Mouse (Mus musculus) intestine, embryonic 15.5 days (tissue): ENCODE results near the gene Cuedc1. TPM values are rescaled to one million over a fixed set of nuclear protein-coding genes. Genes with fewer than 3 reads are reported as not detected.

Source experiments
- ATAC-seq: fragments of 200-750 bp; cut with Nextera tagmentation; 2 replicates; pipeline ENCODE4 v1.8.0; 2017; ENCODE audit warnings: moderate TSS enrichment, moderate library complexity
- H3K27ac ChIP-seq: fragments of 300-500 bp; sonication (generic); 2 replicates; pipeline ENCODE4 v1.5.1; 2015; ENCODE audit warnings: mild to moderate bottlenecking, inconsistent platforms
- H3K27me3 ChIP-seq: fragments of 300-500 bp; sonication (generic); replicated peaks from 2 replicates; pipeline ENCODE4 v1.6.1; 2015; ENCODE audit warnings: inconsistent platforms
- H3K36me3 ChIP-seq: fragments of 300-500 bp; sonication (generic); 2 replicates; pipeline ENCODE4 v1.6.1; 2015; ENCODE audit warnings: inconsistent platforms
- H3K4me1 ChIP-seq: fragments of 300-500 bp; sonication (generic); replicated peaks from 2 replicates; pipeline ENCODE4 v1.6.1; 2015; ENCODE audit warnings: inconsistent platforms
- H3K4me2 ChIP-seq: fragments of 300-500 bp; sonication (generic); replicated peaks from 2 replicates; pipeline ENCODE4 v1.6.1; 2015; ENCODE audit warnings: mild to moderate bottlenecking, inconsistent platforms
- H3K4me3 ChIP-seq: fragments of 300-500 bp; sonication (generic); replicated peaks from 2 replicates; pipeline ENCODE4 v1.5.1; 2015; ENCODE audit warnings: inconsistent platforms
- H3K9ac ChIP-seq: fragments of 300-500 bp; sonication (generic); 2 replicates; pipeline ENCODE4 v1.6.1; 2015; ENCODE audit warnings: inconsistent platforms
- H3K9me3 ChIP-seq: fragments of 300-500 bp; sonication (generic); 2 replicates; pipeline ENCODE4 v1.6.1; 2016; ENCODE audit warnings: inconsistent platforms
- WGBS: fragments of 180-500 bp; shearing (Covaris S2); methylation state at CpG from one replicate; pipeline ENCODE4 v1.1.7; 2015; 5-methylcytosine and 5-hydroxymethylcytosine counted together
- polyA plus RNA-seq: library from polyadenylated mRNA; unstranded; fragments of >200 nt; fragmentation: Nextera tagmentation; extraction: Ambion mirVana; gene quantifications from 2 replicates; pipeline ENCODE4 v1.2.1, GENCODE M21; 2015

Gene Cuedc1
- polyA plus RNA-seq, 1 experiment from 2014 or later: 14.2 TPM

DNA sequence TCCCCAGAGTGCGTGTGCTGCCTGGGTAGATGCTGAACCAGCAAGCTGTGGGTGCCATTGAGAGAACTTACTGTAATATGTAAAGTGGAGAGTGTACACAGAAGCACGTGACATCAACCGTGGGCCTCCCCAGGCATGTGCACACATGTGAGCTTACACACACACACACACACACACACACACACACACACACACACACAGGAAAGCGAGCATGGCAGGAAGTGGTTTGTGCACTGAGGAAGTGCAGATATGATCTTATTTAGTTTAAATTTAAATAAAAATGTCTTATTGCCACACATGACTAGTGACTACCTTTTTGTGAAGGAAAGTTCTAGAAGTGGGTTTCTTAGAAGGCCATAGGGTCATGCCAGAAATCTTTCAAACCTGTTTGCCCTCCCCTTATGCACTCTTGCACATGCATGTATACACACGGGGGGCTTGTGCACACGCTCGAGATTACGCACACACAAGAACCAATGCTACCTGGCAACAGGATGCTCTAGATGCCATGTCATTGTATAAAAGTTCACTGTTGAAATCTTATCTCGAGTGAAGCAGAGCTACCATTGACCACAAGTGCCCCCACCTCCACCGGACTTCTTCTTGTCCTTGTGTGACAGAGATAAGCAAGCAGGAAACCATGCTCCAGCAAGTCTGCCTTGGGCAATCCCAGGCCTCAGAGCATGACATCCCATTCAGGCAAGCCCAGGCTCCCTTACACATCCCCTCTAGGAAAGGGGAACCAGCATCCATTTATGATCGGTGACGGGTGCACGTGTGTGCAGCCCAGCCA lies 47.6 kb downstream of the Cuedc1 start:
- Histone ChIP-seq H3K27ac (no peak overlapping the region), H3K4me1 (peaks cover 37% of the 10 kb centered on the region), H3K4me2 (no peak overlapping the region), H3K9me3 (no peaks in the 10 kb centered on the region), H3K9ac (no peak overlapping the region), H3K4me3 (no peak overlapping the region), H3K36me3 (no peaks in the 10 kb centered on the region), H3K27me3 (no peaks in the 10 kb centered on the region)
- no peak for ATAC-seq
- WGBS: 72% methylated on average over 13 of the region's 13 CpGs

DNA sequence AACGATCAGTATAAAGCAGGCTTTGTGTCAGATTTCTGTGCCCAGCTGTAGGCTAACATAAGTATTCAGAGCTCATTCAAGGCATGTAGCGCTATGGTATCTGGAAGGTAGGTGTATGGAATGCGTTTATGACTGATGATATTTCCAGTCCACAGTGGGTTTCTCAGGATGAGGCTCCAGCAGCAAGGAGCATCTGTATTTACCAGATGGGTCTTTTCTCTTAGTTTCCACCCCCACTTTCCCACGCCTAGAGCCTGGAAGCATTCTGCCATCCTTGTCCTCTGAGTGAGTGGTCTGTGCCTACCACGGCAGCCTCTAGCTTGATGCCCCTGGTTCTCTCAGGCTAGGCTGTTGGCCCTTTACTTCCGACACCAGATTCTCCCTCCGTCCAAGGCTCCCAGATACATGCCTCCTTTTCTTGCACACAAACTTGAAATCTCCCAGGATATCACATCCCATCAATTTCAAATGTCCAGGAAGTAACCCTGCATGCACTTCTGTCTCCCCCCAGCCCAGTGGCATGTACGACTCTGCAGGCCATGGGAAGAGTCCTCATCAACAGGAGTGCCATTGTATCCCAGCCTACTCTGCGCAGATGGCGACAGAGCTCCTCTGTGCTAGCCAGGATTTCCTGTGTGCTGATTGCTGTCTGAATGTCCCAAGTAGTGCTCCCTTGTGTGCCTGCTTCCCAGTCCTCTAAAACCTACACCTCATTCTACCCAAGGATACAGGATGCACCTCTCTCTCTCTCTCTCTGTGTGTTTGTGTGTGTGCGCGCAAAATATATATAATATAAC lies 48.6 kb downstream of the Cuedc1 start:
- Histone ChIP-seq H3K4me2 (no peak overlapping the region), H3K27ac (peak overlapping the region; percentile 45; the same call in 1 of the 2 replicates), H3K9ac (no peak overlapping the region), H3K4me1 (peaks cover 37% of the 10 kb centered on the region), H3K36me3 (no peaks in the 10 kb centered on the region), H3K27me3 (no peaks in the 10 kb centered on the region), H3K4me3 (no peak overlapping the region), H3K9me3 (no peaks in the 10 kb centered on the region)
- WGBS: 70% methylated on average over 12 of the region's 12 CpGs
- no peak for ATAC-seq

DNA sequence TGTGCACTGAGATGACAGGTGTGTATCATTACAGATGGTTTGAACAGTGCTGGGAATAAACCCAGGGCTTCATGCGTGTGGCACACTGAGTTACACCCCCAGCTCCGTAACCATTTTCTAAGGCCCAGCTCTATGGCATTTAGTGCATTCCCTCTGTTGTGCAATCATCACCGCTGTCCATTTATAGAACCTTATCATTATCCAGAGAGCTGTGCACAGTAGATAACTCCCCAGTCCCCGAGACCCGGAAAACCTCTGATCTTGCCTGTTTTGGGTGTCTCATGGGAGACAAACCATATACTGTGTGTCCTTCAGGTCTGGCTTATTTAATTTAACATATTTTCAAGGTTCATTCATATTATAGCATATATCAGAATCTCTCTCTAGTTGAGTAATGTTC lies 49.5 kb downstream of the Cuedc1 start:
- WGBS: 75% methylated on average over 5 of the region's 5 CpGs
- no peak overlapping the region for H3K4me3 ChIP-seq

DNA sequence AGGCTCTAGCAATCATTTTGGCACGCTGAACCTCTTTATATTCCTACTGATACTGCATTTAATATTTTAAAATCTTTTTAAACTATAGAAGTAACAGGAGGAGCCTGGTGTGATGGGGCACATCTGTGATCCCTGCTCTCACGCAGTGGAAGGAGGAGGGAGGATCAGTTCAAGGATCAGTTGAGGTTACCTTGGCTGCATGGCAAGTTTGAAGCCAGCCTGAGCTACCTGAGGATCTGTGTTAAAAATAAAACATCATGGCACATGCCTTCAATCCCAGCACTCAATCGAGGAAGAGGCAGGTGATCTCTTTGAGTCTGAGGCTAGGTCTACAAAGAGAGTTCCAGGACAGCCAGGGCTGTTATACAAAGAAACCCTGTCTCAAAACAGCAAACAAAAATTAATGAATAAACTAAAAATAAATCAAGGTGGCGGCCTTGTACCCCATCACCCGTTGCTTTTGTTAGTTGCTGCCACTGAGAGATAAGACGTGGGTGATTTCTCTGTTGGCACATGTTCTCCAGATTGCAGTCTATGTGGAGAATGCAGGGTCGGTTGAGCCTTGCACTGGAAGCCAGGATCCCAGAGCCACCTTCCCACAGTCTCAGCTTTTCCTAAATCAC lies 50.3 kb downstream of the Cuedc1 start:
- Histone ChIP-seq H3K4me1 (peaks cover 45% of the 10 kb centered on the region), H3K4me3 (no peak overlapping the region), H3K4me2 (peak overlapping the region; percentile 9), H3K27ac (peak overlapping the region; percentile 67), H3K9ac (no peak overlapping the region), H3K36me3 (no peaks in the 10 kb centered on the region), H3K9me3 (no peaks in the 10 kb centered on the region), H3K27me3 (no peaks in the 10 kb centered on the region)
- WGBS: 48% methylated on average over 7 of the region's 7 CpGs
- ATAC-seq: no peak

More for the DNA sequence above, 49.5 kb downstream of the Cuedc1 start:
- H3K27ac ChIP-seq: no peak overlapping the region
- ATAC-seq: no peak
- no peak overlapping the region for H3K9ac ChIP-seq
- H3K4me2 ChIP-seq: no peak overlapping the region
- no peaks in the 10 kb centered on the region for H3K9me3 ChIP-seq
- H3K27me3 ChIP-seq: no peaks in the 10 kb centered on the region
- H3K36me3 ChIP-seq: no peaks in the 10 kb centered on the region
- H3K4me1 ChIP-seq: peaks cover 40% of the 10 kb centered on the region

DNA sequence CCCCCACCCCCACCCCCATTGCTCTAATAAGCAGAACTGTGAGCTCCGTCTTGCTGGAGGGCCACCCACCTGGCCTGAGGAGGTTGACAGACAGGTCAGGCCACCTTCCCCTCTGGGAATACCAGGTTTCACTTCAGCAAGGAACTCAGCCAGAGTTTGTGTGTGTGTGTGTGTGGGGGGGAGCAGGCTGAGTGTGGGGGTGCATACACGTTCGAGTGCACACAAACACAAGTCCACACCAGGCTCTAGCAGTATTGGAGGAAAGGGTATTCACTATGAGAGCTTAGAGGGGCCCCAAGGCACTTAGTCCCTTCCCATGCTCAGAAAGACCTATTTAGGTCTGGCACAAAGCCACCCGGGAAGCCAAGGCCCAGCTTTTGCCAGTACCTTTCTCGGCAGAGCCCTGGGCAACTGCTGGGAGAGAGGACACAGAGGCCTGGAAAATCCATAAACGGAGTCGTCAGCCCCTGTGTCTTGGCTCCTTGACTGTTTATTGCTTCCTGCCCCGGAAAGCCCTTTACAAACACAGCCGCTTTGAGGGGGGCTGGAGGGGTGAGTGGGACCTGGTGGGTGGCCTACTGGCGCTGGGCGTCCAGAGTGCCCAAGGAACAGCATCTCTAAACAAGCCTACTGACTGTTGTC lies 50.9 kb downstream of the Cuedc1 start:
- no peak overlapping the region for H3K4me3 ChIP-seq
- H3K4me2 ChIP-seq: peak overlapping the region; percentile 9
- peak overlapping the region; percentile 67 for H3K27ac ChIP-seq
- no peaks in the 10 kb centered on the region for H3K9me3 ChIP-seq
- no peaks in the 10 kb centered on the region for H3K36me3 ChIP-seq
- no peaks in the 10 kb centered on the region for H3K27me3 ChIP-seq
- H3K9ac ChIP-seq: no peak overlapping the region
- ATAC-seq: peak; percentile 30
- H3K4me1 ChIP-seq: peaks cover 51% of the 10 kb centered on the region
- 14% methylated on average over 11 of the region's 11 CpGs for WGBS

- ATAC-seq: peak; percentile 65
- H3K4me1 ChIP-seq: peaks cover 71% of the 10 kb centered on the region
These were observed 53.7 kb downstream of the Cuedc1 start for GRCm38 (mm10) chr11:88151379-88152155.

GRCm38 (mm10) chr11:88153880-88154279 lies 56.0 kb downstream of the Cuedc1 start:
- WGBS: 24% methylated on average over 5 of the region's 5 CpGs
- Histone ChIP-seq H3K36me3 (no peaks in the 10 kb centered on the region), H3K4me3 (no peak overlapping the region), H3K27me3 (no peaks in the 10 kb centered on the region), H3K9ac (no peak overlapping the region), H3K4me2 (no peak overlapping the region), H3K27ac (peak overlapping the region; percentile 85), H3K4me1 (peaks cover 67% of the 10 kb centered on the region), H3K9me3 (no peaks in the 10 kb centered on the region)
- ATAC-seq: peak; percentile 14; the same call in 1 of the 2 replicates

More at GRCm38 (mm10) chr11:88151379-88152155, 53.7 kb downstream of the Cuedc1 start:
- H3K9me3 ChIP-seq: no peaks in the 10 kb centered on the region
- H3K36me3 ChIP-seq: no peaks in the 10 kb centered on the region
- H3K27ac ChIP-seq: peak overlapping the region; percentile 83
- H3K27me3 ChIP-seq: no peaks in the 10 kb centered on the region
- WGBS: 30% methylated on average over 7 of the region's 7 CpGs
- H3K4me3 ChIP-seq: no peak overlapping the region
- H3K4me2 ChIP-seq: 0 out of 2 replicates have a peak overlapping the region, but pooled peaks have one; percentile 7
- no peak overlapping the region for H3K9ac ChIP-seq

DNA sequence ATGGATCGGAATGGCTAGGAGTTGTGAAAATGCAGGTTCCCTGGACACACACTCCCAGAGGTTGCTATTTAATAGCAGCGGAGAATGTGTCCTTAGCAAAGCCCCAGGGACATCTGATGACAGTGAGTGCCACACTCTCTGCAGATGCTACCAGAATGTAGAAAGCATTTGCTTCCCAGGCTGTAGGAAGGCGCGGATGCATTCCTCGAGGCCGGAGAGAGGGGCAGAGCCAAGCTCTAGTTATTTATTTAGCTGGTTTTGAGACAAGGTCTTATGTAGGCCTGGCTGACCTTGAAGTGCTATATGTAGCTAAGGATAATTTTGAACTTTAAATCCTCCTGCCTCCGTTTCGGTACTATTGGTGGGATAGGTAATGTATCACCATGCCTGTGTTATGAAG lies 56.6 kb downstream of the Cuedc1 start:
- ATAC-seq: no peak
- Histone ChIP-seq H3K4me2 (no peak overlapping the region), H3K9ac (no peak overlapping the region), H3K27ac (peak overlapping the region; percentile 85), H3K4me3 (no peak overlapping the region), H3K9me3 (no peaks in the 10 kb centered on the region), H3K27me3 (no peaks in the 10 kb centered on the region), H3K4me1 (peaks cover 65% of the 10 kb centered on the region), H3K36me3 (no peaks in the 10 kb centered on the region)
- WGBS: 51% methylated on average over 8 of the region's 8 CpGs

- Histone ChIP-seq H3K27ac (peak overlapping the region; percentile 85), H3K36me3 (no peaks in the 10 kb centered on the region), H3K4me3 (no peak overlapping the region), H3K4me1 (peaks cover 74% of the 10 kb centered on the region), H3K4me2 (no peak overlapping the region), H3K9me3 (no peaks in the 10 kb centered on the region), H3K27me3 (no peaks in the 10 kb centered on the region), H3K9ac (no peak overlapping the region)
- no peak for ATAC-seq
- 53% methylated on average over 3 of the region's 3 CpGs for WGBS
These were observed 57.6 kb downstream of the Cuedc1 start for GRCm38 (mm10) chr11:88155451-88155850.

DNA sequence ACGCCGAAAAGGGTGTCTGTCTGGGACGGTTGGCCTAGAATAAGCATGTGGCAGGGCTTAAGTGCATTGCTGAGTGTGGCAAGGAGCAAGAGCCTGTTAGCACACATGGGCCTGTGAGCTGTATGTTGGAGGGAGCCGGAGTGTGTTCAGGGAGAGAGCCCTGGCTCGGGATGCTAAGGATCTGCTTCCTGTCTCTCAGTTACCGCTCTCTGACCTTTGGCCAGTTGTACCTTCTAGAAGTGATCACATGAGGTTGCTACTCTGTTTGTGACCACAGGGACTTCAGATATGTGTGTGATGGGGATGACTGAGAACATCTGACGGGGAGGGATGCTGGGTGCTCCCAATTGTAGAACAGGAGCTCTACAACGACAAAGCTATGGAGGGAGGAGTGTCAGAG lies 58.1 kb downstream of the Cuedc1 start:
- 43% methylated on average over 8 of the region's 8 CpGs for WGBS
- H3K9me3 ChIP-seq: no peaks in the 10 kb centered on the region
- peaks cover 77% of the 10 kb centered on the region for H3K4me1 ChIP-seq
- H3K27ac ChIP-seq: peak overlapping the region; percentile 85
- H3K9ac ChIP-seq: no peak overlapping the region
- no peak overlapping the region for H3K4me3 ChIP-seq
- no peak for ATAC-seq
- no peaks in the 10 kb centered on the region for H3K36me3 ChIP-seq
- H3K27me3 ChIP-seq: no peaks in the 10 kb centered on the region
- H3K4me2 ChIP-seq: no peak overlapping the region

DNA sequence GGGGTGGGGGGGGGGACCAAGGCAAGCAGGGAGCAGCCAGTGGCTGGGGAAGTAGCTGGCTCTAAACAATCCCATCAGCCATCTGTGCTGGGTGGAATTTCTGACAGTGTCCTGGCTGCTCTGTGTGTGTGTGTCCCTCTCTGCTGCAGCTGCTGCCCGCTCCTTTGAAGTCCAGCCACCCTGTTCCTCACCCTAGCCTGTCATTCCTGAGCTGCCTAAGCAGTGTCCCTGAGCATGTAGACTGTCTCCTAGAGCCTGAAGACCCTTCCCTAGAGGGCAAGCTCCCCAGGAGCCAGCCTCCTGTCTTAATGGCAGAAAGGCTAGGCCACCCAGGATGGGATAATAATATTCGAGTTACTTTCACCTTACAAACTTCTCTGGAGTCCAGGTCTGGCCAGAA lies 58.5 kb downstream of the Cuedc1 start:
- H3K4me3 ChIP-seq: no peak overlapping the region
- no peak for ATAC-seq
- peak overlapping the region; percentile 85 for H3K27ac ChIP-seq
- H3K9me3 ChIP-seq: no peaks in the 10 kb centered on the region
- 32% methylated on average over 2 of the region's 2 CpGs for WGBS
- peaks cover 76% of the 10 kb centered on the region for H3K4me1 ChIP-seq
- H3K4me2 ChIP-seq: no peak overlapping the region
- no peaks in the 10 kb centered on the region for H3K27me3 ChIP-seq
- no peaks in the 10 kb centered on the region for H3K36me3 ChIP-seq
- peak overlapping the region; percentile 6; the same call in 1 of the 2 replicates for H3K9ac ChIP-seq
